Mouse (Mus musculus): ENCODE measurements around the gene Asl.

DNA sequence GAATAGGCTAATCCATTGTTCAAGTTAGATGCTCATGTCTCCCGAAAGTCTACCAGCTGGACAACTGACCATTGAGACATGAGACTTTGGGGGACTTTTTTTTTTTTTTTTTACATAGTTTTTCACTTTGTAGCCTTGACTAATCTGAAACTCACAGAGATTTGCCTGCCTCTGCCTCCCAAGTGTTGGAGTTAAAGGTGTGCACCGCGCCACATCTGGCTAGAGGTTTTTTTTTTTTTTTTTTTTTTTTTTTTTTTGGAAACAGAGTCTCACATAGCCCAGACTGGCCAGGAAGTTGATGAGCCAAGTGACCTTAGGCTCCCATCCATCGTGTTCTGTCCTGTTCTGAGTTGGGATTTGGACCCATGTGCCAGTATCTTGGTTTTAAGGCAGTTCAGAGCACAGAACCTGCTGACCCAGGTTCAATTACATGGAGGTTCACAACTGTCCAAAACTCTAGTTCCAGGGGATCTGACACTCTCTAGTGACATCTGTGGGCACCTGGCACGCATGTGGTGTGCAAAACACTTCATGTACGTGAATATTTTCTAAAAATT, 20.9 kb downstream of the Asl start:
- no peak for TF ChIP-seq CTCF (IDR thresholded peaks at IDR 0.05; ENCODE audit: control insufficient read depth, insufficient read depth, low read length)
- no peak for TF ChIP-seq POLR2A (IDR thresholded peaks at IDR 0.05; ENCODE audit: borderline replicate concordance, control insufficient read depth, low read depth, low read length)
